Mouse (Mus musculus) small intestine, adult 2 months (tissue): ENCODE measurements at regions not wholly inside any gene's neighbourhood (a gene's known extent, or its start where the extent isn't known, plus 50 kb on each side); places are given as distances from the start of the nearest gene placed in this dataset.

Experiments used
- CTCF ChIP-seq: fragments of 200-500 bp; IDR thresholded peaks from 2 replicates; pipeline ENCODE4 v1.5.1; 2012; ENCODE audit warnings: low read depth, mild to moderate bottlenecking, control low read depth, inconsistent platforms, low read length, moderate library complexity, mixed read lengths; ENCODE audit not compliant: insufficient replicate concordance, insufficient read length; ENCODE audit errors: extremely low read depth
- POLR2A ChIP-seq: fragments of 200-500 bp; IDR thresholded peaks from 2 replicates; pipeline ENCODE4 v1.6.1; 2012; ENCODE audit warnings: low read depth, mild to moderate bottlenecking, control low read depth, inconsistent platforms, low read length, moderate library complexity

GRCm38 (mm10) chr17:83052613-83053140 lies 162.4 kb upstream of the Pkdcc start:
- TF ChIP-seq CTCF = no peak
- TF ChIP-seq POLR2A = no peak
